Mouse (Mus musculus): ENCODE measurements at regions not wholly inside any gene's neighbourhood (a gene's known extent, or its start where the extent isn't known, plus 50 kb on each side); places are given as distances from the start of the nearest gene placed in this dataset.
A peak's percentile ranks its signal among the peaks of the same experiment; 100 is the strongest.

DNA sequence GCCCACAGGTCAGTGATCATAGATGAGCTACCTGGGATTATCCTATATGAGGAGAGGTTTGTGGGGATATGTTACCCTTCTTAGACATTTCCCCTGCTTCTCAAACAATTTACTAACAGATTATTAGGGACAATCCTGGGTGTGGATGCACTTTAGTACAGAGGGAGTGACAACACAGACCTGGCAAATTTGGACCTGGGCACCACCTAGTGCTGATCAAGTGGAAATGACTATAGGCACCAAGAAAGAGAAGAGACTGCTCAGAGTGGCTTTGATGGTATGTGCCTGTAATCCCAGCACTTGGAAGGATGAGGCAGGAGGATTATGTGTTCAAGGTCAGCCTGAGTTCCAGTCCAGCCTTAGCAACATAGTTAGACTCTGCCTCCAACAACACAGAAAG lies 51.1 kb upstream of the Gm815 start:
- DNase-seq: peak; percentile 11
